Mouse (Mus musculus) heart, postnatal 4 days (tissue): ENCODE measurements around the gene Zbtb16. TPM values are rescaled to one million over a fixed set of nuclear protein-coding genes. Genes with fewer than 3 reads are reported as not detected.

Source experiments
- DNase-seq: peaks from one replicate; pipeline ENCODE4 v3.0.0; 2021
- total RNA-seq, 2 experiments: library from RNA; stranded (reverse); gene quantifications; 2 replicates each; pipeline ENCODE4 v1.2.3; 2021

The Zbtb16 gene
- total RNA-seq, 2 experiments from 2014 or later: 24.0 to 24.7 TPM

- no peak for DNase-seq
These were observed 197.7 kb downstream of the Zbtb16 start for GRCm38 (mm10) chr9:48638176-48638803.

GRCm38 (mm10) chr9:48637161-48637560, 198.9 kb downstream of the Zbtb16 start:
- no peak for DNase-seq

- DNase-seq: no peak
These were observed 200.3 kb downstream of the Zbtb16 start for GRCm38 (mm10) chr9:48635576-48636350.

GRCm38 (mm10) chr9:48633147-48633546, 202.9 kb downstream of the Zbtb16 start:
- DNase-seq: no peak

GRCm38 (mm10) chr9:48619268-48619667, 216.8 kb downstream of the Zbtb16 start:
- DNase-seq: no peak

GRCm38 (mm10) chr9:48618589-48618988, 217.4 kb downstream of the Zbtb16 start:
- peak; percentile 84 for DNase-seq

- peak; percentile 75 for DNase-seq
These were observed 217.9 kb downstream of the Zbtb16 start for GRCm38 (mm10) chr9:48618111-48618510.

- no peak for DNase-seq
These were observed 218.5 kb downstream of the Zbtb16 start for GRCm38 (mm10) chr9:48617511-48618010.

- DNase-seq: no peak
These were observed 222.8 kb downstream of the Zbtb16 start for GRCm38 (mm10) chr9:48613221-48613620.

- no peak for DNase-seq
These were observed 223.5 kb downstream of the Zbtb16 start for GRCm38 (mm10) chr9:48612542-48612941.

GRCm38 (mm10) chr9:48611032-48611431, 225.0 kb downstream of the Zbtb16 start:
- no peak for DNase-seq

- DNase-seq: no peak
These were observed 226.3 kb downstream of the Zbtb16 start for GRCm38 (mm10) chr9:48609734-48610133.

GRCm38 (mm10) chr9:48607417-48607816, 228.6 kb downstream of the Zbtb16 start:
- no peak for DNase-seq

GRCm38 (mm10) chr9:48606171-48606570, 229.9 kb downstream of the Zbtb16 start:
- no peak for DNase-seq

- DNase-seq: no peak
These were observed 230.3 kb downstream of the Zbtb16 start for GRCm38 (mm10) chr9:48605697-48606096.

- peak; percentile 26 for DNase-seq
These were observed 231.0 kb downstream of the Zbtb16 start, which contains the start of gene Nnmt for GRCm38 (mm10) chr9:48604939-48605598. Gene Nnmt, minus strand, starts transcription at chr9:48605153.

Other genes with a start within 250 kb of the Zbtb16 start
- gene Nnmt, start 231.1 kb downstream of the Zbtb16 start, total RNA-seq: 10 to 100 TPM; 10.3 to 13.6 TPM
- gene Htr3a, start 74.9 kb upstream of the Zbtb16 start, total RNA-seq: under 1 TPM; 0.14 to 0.59 TPM
- gene Htr3b, start 128.8 kb upstream of the Zbtb16 start, total RNA-seq: not detected
- 100 to 1,000 TPM; 198 to 205 TPM for gene Usp28, start 149.2 kb upstream of the Zbtb16 start, total RNA-seq
- 10 to 100 TPM; 13.4 to 15.7 TPM for gene Zw10, start 219.4 kb upstream of the Zbtb16 start, total RNA-seq
- gene Tmprss5, start 245.0 kb upstream of the Zbtb16 start, total RNA-seq: not detected